Mouse (Mus musculus): Measurements from ENCODE around the gene Actn4.

The Actn4 gene

DNA sequence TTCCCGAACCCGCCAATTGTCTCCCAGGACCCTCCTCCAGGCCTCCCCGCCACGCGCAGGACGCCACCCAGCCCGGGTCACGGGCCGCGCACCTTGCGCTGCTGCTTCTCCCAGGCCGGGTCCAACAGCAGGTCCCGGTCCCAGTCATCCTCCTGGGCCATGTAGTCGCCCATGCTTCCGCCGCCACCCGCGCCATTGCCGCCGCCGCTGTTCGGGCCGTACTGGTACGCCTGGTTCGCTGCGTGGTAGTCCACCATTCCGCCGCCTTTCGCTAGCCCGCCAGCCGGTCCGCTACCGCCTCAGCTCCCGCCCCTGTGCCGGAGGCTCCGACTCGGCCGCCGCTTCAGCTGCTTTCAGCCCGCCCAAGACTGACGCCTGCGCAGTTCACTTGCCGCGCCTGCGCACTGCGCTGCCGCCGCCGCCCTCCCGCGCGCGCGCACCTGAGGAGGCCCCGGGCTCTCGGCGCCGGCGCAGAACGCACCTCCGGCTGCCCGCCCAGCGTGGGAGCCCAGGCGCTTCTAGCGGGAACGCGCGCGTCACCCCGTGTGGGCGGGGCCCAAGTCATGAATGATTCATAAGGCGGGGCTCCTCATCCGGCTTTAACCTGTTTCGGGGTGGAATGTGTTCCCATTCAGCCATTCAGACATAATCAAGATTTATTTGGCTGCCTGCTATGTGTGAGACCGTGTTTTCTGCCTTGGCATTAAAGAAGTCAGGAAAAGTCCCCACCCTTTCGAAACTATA is at the start of gene Actn4:
Gene Actn4 (minus strand): TSS at position 414 of the 744 bp plus-strand sequence.
- peak; percentile 100 for DNase-seq (ENCODE audit: low read depth)

GRCm38 (mm10) chr7:29008714-29009113 is 46.6 kb upstream of the Actn4 start:
- no peak for DNase-seq (ENCODE audit: low read depth)

DNA sequence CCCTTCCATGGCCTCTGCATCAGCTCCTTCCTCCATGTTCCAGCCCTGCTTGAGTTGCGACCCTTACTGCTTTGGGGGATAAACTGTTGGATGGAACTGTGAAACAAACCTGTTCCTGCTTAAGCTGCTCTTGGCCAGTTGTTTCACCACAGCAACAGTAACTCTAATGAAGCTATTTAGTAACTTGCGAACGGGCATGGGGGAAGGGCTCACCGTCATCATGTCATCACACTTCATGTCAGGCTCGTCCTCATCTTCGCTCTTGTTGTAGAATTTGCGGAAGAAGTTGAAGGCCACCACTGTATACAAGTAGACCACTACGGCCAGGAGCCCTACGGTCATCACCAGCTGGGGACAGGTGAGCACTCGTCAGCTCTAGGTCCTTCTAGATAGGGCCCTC is 46.0 kb upstream of the Actn4 start:
- no peak for DNase-seq (ENCODE audit: low read depth)

DNA sequence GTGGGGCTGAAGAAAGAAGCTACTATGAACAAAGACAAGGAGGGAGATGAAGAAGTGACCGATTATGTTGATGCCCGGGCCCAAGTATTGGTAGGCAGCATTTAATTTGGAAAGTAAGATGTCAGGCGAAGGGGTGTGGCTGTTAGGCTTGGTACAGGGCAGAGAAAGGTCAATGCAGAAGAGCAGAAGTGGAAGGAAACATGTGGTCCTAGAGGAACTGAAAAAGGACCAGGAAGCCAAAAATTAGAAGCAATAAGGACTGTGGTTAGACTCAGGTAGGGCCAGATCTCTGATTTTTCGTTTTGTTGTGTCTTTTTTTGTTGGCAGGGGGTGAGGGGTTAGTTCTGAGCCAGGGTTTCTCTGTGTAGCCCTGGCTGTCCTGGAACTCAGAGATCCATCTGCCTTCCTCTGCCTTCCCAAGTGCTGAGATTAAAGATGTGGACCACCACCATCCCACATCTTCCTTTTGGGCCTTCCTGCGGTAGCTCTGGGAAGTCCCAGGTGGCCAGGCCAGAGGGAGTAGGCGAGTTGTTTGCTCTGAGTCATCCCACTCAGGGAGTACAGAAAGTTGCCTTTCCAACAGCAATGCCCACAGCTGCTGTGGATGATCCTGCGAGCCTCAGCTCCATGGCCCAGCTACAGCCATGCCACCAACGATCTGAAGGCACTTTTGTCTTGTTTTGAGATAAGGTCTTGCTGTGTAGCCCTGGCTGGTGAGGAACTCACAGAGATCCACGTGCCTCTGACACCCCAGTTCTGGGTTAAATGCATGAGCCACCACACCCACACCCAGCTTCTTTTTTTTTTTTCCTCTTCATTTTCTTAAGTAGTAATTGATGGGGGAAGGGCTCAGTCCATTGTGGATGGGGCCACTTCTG is 45.3 kb upstream of the Actn4 start:
- peak; percentile 62 for DNase-seq (ENCODE audit: low read depth)

GRCm38 (mm10) chr7:29000651-29001605 is 38.8 kb upstream of the Actn4 start:
- no peak for DNase-seq (ENCODE audit: low read depth)

DNA sequence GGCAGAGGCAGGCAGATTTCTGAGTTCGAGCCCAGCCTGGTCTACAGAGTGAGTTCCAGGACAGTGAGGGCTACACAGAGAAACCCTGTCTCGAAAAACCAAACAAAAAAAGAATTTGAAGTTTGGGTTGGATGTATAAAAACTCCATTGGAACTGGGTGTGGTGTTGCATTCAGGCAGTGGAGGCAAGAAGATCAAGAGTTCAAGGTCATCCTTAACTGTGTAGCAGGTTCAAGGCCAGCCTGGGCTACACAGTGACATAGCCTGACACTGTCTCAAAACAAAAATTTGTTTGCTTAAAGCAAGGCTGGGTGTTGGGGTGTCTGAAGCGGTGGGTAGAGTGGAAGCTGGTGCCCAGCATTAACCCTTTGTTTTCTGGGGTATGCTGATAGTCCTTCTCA is 31.3 kb upstream of the Actn4 start:
- no peak for DNase-seq (ENCODE audit: low read depth)

DNA sequence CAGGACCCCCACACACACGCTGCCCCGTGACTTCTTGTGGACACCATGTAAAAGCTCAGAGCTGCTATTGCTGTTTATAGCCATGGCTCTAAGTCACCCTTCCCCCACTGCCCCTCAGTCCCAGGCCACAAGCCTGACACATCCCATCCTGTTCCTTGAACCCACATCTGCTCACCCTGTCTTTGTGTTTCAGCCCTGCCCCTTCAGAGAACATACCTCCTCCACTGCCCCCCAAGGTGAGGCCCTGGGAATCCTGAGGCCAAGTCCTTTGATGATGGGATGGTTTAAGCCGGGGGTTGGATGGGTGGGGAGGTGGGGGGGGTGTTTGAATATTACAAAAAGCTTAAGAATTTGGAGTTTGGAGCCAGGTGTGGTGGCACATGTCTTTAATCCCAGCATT is 30.9 kb upstream of the Actn4 start:
- DNase-seq (ENCODE audit: low read depth) = no peak

- peak; percentile 37 for DNase-seq (ENCODE audit: low read depth)
Observed at GRCm38 (mm10) chr7:28991616-28992015, 29.5 kb upstream of the Actn4 start.

DNA sequence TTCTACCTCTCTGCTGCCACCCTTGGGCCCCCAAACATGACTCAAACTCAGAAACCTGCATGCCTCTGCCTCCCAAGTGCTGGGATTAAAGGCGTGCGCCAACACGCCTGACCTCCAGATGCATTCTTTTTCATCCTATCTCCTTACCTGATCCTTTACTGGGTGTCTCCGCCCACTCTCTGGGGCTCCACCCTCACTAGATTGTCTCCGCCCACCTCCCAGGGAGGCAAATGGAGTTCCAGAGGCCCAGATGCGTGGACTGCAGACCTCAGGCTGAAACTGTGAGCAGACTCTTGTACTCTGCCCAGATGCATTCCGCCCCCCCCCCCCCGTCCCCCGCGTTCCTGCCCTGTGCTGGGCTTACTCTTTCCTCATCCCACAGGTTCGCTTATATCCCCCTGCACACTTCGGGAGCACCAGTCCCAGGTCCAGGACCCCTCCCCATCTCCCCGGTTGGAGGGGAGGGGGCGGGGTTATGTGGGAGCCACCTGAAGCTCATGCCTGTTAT is 28.7 kb upstream of the Actn4 start:
- no peak for DNase-seq (ENCODE audit: low read depth)

DNA sequence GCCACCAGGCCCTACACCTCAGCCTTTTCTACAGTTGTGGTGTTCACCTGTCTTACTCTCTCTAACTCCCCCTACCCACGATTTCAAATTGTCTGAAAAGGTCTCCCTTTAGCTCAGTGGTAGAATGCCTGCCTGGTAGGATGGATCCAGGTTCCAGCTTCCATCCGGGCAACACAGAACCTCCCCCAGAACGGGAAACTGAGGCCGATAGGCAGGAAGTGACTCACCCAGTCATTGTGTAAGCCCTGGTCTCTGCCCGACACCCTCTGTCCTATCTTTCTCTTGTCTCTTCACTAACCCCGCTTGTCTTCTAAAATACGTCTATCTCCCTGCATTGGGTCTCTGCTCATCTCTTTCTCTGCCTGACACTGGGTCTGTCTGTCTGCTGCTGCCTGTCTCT is 23.1 kb upstream of the Actn4 start:
- no peak for DNase-seq (ENCODE audit: low read depth)

- DNase-seq (ENCODE audit: low read depth) = no peak
Observed at GRCm38 (mm10) chr7:28984452-28984851, 22.3 kb upstream of the Actn4 start.

GRCm38 (mm10) chr7:28983849-28984248 is 21.7 kb upstream of the Actn4 start:
- DNase-seq (ENCODE audit: low read depth) = no peak

GRCm38 (mm10) chr7:28983141-28983564 is 21.0 kb upstream of the Actn4 start:
- DNase-seq (ENCODE audit: low read depth) = no peak

DNA sequence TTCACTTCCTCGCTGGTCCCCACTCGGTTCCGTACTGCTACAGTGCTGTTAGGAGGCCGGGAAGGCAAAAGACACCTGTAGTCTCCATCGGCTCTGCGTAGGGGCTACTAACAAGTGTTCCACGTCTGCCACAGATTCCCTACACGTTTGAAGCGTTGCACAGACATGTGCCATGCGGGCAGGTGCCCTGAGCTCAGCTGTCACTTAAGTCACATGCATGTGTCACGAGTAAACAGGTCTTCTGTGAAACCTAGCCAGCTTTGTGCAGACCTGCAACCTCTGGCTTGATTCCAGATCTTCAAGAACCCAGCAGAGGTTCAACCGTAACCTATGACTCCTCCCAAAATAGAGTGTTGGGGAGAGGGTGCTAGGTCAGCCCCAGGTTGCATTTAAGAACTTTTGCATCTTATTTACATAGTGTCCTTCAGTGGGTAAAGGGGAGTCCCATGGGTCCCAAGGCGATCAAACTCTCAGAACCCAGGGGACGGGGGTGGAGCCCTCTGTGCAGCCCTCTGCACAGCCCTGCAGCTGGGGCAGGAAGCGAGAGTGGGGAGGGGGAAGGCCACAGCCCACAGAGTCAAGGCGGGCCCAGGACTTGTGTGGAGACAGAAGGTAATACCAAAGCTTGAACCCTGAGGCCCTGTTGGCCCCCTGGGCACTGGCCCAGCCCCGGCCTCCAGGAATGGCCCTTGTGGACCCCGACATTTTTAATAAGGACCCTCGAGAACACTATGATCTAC is 20.3 kb upstream of the Actn4 start:
- no peak for DNase-seq (ENCODE audit: low read depth)

- peak; percentile 100 for DNase-seq (ENCODE audit: low read depth)
Observed at GRCm38 (mm10) chr7:28981651-28982273, 19.6 kb upstream of the Actn4 start, which contains the start of the genes Eif3k and Map4k1. Gene Eif3k (minus strand): TSS chr7:28981864. Gene Map4k1 (plus strand): TSS chr7:28982050.

DNA sequence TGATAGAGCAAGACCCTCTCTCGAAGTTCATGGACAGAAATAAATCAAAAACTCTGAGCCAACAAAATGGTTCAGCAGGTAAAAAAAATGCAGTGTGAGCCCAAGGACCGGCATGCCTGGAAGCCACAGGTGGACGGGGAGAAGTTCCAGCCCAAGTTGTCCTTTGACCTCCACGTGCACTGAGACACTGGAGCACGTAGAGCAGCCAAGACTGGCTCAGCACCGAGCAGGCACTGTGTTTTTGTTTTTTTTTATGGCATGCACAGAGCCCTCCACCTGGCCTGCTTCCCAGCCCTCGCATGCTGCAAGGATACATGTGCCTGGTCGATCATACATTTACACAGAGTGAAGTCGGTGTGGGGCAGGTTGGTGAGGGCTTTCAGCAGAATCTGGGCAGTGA is 15.4 kb upstream of the Actn4 start:
- no peak for DNase-seq (ENCODE audit: low read depth)

GRCm38 (mm10) chr7:28973025-28973424 is 10.9 kb upstream of the Actn4 start:
- no peak for DNase-seq (ENCODE audit: low read depth)

GRCm38 (mm10) chr7:28972542-28972985 is 10.4 kb upstream of the Actn4 start:
- DNase-seq (ENCODE audit: low read depth) = peak; percentile 95

DNA sequence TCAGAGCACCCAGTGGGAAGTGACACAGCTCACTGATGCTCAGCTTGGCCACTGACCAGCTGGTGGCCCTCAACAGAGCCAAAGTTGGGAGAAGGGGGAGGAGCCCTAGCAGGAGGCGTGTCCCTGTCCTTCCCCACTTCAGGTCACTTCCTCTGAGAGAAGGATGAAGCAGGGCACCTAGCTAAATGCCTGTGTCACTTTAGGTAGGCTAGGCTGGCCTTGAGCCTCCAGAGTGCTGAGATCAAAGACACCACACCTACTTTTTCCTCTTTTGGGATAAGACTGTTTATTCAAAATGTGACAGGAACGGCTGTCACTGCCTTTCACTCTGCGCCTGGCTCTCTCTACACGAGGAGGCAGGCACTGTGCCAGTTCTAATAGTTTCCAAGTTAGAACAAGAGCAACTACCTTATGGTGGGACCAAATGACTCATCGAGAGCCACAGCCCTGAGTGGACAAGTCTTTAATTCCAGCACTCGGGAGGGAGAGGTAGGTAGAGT is 9.7 kb upstream of the Actn4 start:
- DNase-seq (ENCODE audit: low read depth) = peak; percentile 80

- no peak for DNase-seq (ENCODE audit: low read depth)
Observed at GRCm38 (mm10) chr7:28971029-28971428, 8.9 kb upstream of the Actn4 start.
